Mouse (Mus musculus) T-cell, adult 2 months (primary cell): Measurements from ENCODE around the gene Mylk2.

Source experiments
- DNase-seq: peaks from one replicate; pipeline ENCODE4 v3.0.0; 2022; ENCODE audit warnings: low spot score

Gene Mylk2

GRCm38 (mm10) chr2:152911031-152911430, at the start of gene Mylk2:
Gene Mylk2, plus strand, starts transcription at chr2:152911352.
- no peak for DNase-seq

- no peak for DNase-seq
Observed at GRCm38 (mm10) chr2:152861891-152862290, 49.3 kb upstream of the Mylk2 start.

- no peak for DNase-seq
Observed at GRCm38 (mm10) chr2:152862638-152863037, 48.5 kb upstream of the Mylk2 start.

- no peak for DNase-seq
Observed at GRCm38 (mm10) chr2:152863346-152863745, 47.8 kb upstream of the Mylk2 start.

- DNase-seq = no peak
Observed at GRCm38 (mm10) chr2:152878239-152878638, 32.9 kb upstream of the Mylk2 start.

GRCm38 (mm10) chr2:152880898-152881297, 30.3 kb upstream of the Mylk2 start:
- DNase-seq = no peak

GRCm38 (mm10) chr2:152884101-152884645, 27.0 kb upstream of the Mylk2 start:
- DNase-seq = no peak

- DNase-seq = no peak
Observed at GRCm38 (mm10) chr2:152887230-152887629, 23.9 kb upstream of the Mylk2 start.

GRCm38 (mm10) chr2:152888774-152889173, 22.4 kb upstream of the Mylk2 start:
- DNase-seq = no peak

- DNase-seq = no peak
Observed at GRCm38 (mm10) chr2:152895834-152896233, 15.3 kb upstream of the Mylk2 start.

- no peak for DNase-seq
Observed at GRCm38 (mm10) chr2:152896926-152897325, 14.2 kb upstream of the Mylk2 start.

- no peak for DNase-seq
Observed at GRCm38 (mm10) chr2:152899011-152899410, 12.1 kb upstream of the Mylk2 start.

GRCm38 (mm10) chr2:152901296-152901695, 9.9 kb upstream of the Mylk2 start:
- DNase-seq = no peak

GRCm38 (mm10) chr2:152902658-152903057, 8.5 kb upstream of the Mylk2 start:
- DNase-seq = no peak

GRCm38 (mm10) chr2:152903586-152903985, 7.6 kb upstream of the Mylk2 start:
- DNase-seq = no peak

GRCm38 (mm10) chr2:152904127-152904643, 7.0 kb upstream of the Mylk2 start:
- DNase-seq = peak; percentile 44

GRCm38 (mm10) chr2:152905036-152905829, 5.9 kb upstream of the Mylk2 start:
- DNase-seq = no peak

- peak; percentile 18 for DNase-seq
Observed at GRCm38 (mm10) chr2:152906274-152907037, 4.7 kb upstream of the Mylk2 start.

GRCm38 (mm10) chr2:152907114-152907943, 3.8 kb upstream of the Mylk2 start:
- DNase-seq = no peak

- DNase-seq = no peak
Observed at GRCm38 (mm10) chr2:152909848-152910247, 1.3 kb upstream of the Mylk2 start.

- DNase-seq = no peak
Observed at GRCm38 (mm10) chr2:152911432-152911831, 280 bp downstream of the Mylk2 start.

GRCm38 (mm10) chr2:152913471-152913870, 2.3 kb downstream of the Mylk2 start:
- no peak for DNase-seq
